25 mouse cellular contexts compared by ENCODE assay signal in genomic region chr2:66209353-66209752, GRCm38 (mm10).
"Had no signal": no experiment of that assay in that cellular context is flagged by ENCODE, and none has a peak within 500 bp of the region (broad histone marks: within the 10 kb centered on the region; RNA-seq: fewer than 3 reads in every experiment).

No protein-coding gene starts in this region.

- H3K4me2 ChIP-seq: limb, embryonic 12.5 days; limb, embryonic 13.5 days; limb, embryonic 15.5 days; liver, embryonic 11.5 days; liver, embryonic 12.5 days; liver, embryonic 13.5 days; liver, embryonic 15.5 days; lung, embryonic 15.5 days; midbrain, embryonic 11.5 days; midbrain, embryonic 12.5 days; midbrain, embryonic 13.5 days; midbrain, embryonic 15.5 days; neural tube, embryonic 12.5 days had no signal

- H3K9ac ChIP-seq: limb, embryonic 12.5 days; limb, embryonic 13.5 days; limb, embryonic 15.5 days; liver, embryonic 12.5 days; liver, embryonic 13.5 days; liver, embryonic 14.5 days; liver, embryonic 15.5 days; liver, postnatal 0 days; lung, embryonic 15.5 days; midbrain, embryonic 12.5 days; midbrain, embryonic 13.5 days; midbrain, embryonic 15.5 days; neural tube, embryonic 12.5 days had no signal

- H3K4me3 ChIP-seq: limb, embryonic 10.5 days; limb, embryonic 12.5 days; limb, embryonic 13.5 days; limb, embryonic 15.5 days; liver, embryonic 12.5 days; liver, embryonic 13.5 days; liver, embryonic 15.5 days; lung, embryonic 15.5 days; megakaryocyte, embryonic 14.5 days; midbrain, embryonic 10.5 days; midbrain, embryonic 12.5 days; midbrain, embryonic 13.5 days; midbrain, embryonic 15.5 days; myocyte; neural tube, embryonic 12.5 days had no signal

- DNase-seq: left cerebral cortex, postnatal 4 days; liver; liver, embryonic 13.5 days; liver, postnatal 0 days; lung, adult 2 months; midbrain, embryonic 14.5 days had no signal

- ATAC-seq: liver, embryonic 12.5 days; liver, postnatal 0 days; midbrain, embryonic 13.5 days; midbrain, embryonic 15.5 days; midbrain, embryonic 16.5 days had no signal

- H3K27ac ChIP-seq: limb, embryonic 10.5 days; limb, embryonic 12.5 days; limb, embryonic 13.5 days; limb, embryonic 15.5 days; liver, embryonic 12.5 days; liver, embryonic 13.5 days; liver, embryonic 14.5 days; liver, embryonic 15.5 days; lung, embryonic 15.5 days; macrophage; midbrain, embryonic 10.5 days; midbrain, embryonic 12.5 days; midbrain, embryonic 13.5 days; midbrain, embryonic 15.5 days; neural tube, embryonic 12.5 days had no signal

- H3K4me1 ChIP-seq: limb, embryonic 10.5 days; limb, embryonic 12.5 days; limb, embryonic 13.5 days; limb, embryonic 15.5 days; liver, embryonic 12.5 days; lung, embryonic 15.5 days; midbrain, embryonic 10.5 days; midbrain, embryonic 12.5 days; midbrain, embryonic 13.5 days; midbrain, embryonic 15.5 days; neural tube, embryonic 12.5 days had no signal

- H3K9me3 ChIP-seq: limb, embryonic 10.5 days; limb, embryonic 12.5 days; limb, embryonic 13.5 days; limb, embryonic 15.5 days; liver, embryonic 12.5 days; liver, embryonic 13.5 days; liver, embryonic 15.5 days; lung, embryonic 15.5 days; megakaryocyte, embryonic 14.5 days; midbrain, embryonic 10.5 days; midbrain, embryonic 12.5 days; midbrain, embryonic 13.5 days; midbrain, embryonic 15.5 days; neural tube, embryonic 12.5 days had no signal

- H3K27me3 ChIP-seq: limb, embryonic 12.5 days; limb, embryonic 13.5 days; limb, embryonic 15.5 days; liver, embryonic 12.5 days; liver, embryonic 13.5 days; liver, embryonic 15.5 days; lung, embryonic 15.5 days; megakaryocyte, embryonic 14.5 days; midbrain, embryonic 12.5 days; midbrain, embryonic 13.5 days; midbrain, embryonic 15.5 days; neural tube, embryonic 12.5 days had no signal

- H3K36me3 ChIP-seq: liver, embryonic 13.5 days; liver, embryonic 15.5 days had no signal
